Mouse (Mus musculus): ENCODE data around the gene Vmn2r33.
"Not testable (repeated sequence)": the region's sequence is repeated elsewhere in the genome, so short reads cannot be mapped to it uniquely, and the experiment has no call there.

The Vmn2r33 gene

DNA sequence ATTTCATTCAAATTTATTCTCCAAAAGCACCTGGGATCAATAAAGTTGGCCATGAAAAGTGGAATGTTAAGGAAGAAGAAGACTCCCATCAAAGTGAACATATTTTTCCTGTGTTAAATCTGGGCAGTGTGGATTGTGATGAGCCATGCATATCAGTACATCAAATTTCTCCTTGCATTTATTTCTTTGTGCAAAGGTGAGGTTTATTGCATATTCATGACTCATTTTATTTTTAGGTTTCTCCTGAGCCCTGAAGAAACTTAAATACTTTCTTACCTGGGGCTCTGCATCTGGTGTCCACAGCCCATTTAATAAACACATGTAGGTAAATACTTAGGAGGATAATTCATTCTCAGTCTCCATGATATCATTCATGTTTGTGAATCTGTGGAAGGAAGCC, at the start of gene Vmn2r33:
Vmn2r33 (minus strand) TSS at position 101 of the 400 bp plus-strand sequence.
- DNase-seq = not testable (repeated sequence)

Data from kidney, postnatal 36 days (tissue).